Mouse (Mus musculus) liver, embryonic 13.5 days (tissue): Measurements from ENCODE around the gene Clic4. TPM values are rescaled to one million over a fixed set of nuclear protein-coding genes. Genes with fewer than 3 reads are reported as not detected.

Experiments used
- ATAC-seq: fragments of 200-750 bp; cut with Nextera tagmentation; 2 replicates; pipeline ENCODE4 v1.8.0; 2017; ENCODE audit warnings: low read depth, mild to moderate bottlenecking, moderate number of reproducible peaks, moderate library complexity
- DNase-seq: peaks from one replicate; pipeline ENCODE4 v3.0.0; 2022
- H3K27ac ChIP-seq: fragments of 300-500 bp; sonication (generic); 2 replicates; pipeline ENCODE4 v1.5.1; 2015; ENCODE audit warnings: moderate library complexity, mild to moderate bottlenecking, inconsistent platforms
- H3K27me3 ChIP-seq: fragments of 300-500 bp; sonication (generic); 2 replicates; pipeline ENCODE4 v1.6.1; 2015; ENCODE audit warnings: mild to moderate bottlenecking, inconsistent platforms
- H3K36me3 ChIP-seq: fragments of 300-500 bp; sonication (generic); 2 replicates; pipeline ENCODE4 v1.6.1; 2015; ENCODE audit warnings: mild to moderate bottlenecking, inconsistent platforms
- H3K4me1 ChIP-seq: fragments of 300-500 bp; sonication (generic); replicated peaks from 2 replicates; pipeline ENCODE4 v1.6.1; 2015; ENCODE audit warnings: inconsistent platforms
- H3K4me2 ChIP-seq: fragments of 300-500 bp; sonication (generic); 2 replicates; pipeline ENCODE4 v1.6.1; 2015; ENCODE audit warnings: inconsistent platforms, mild to moderate bottlenecking, moderate library complexity
- H3K4me3 ChIP-seq: fragments of 300-500 bp; sonication (generic); replicated peaks from 2 replicates; pipeline ENCODE4 v1.5.1; 2015; ENCODE audit warnings: mild to moderate bottlenecking, inconsistent platforms
- H3K9ac ChIP-seq: fragments of 300-500 bp; sonication (generic); 2 replicates; pipeline ENCODE4 v1.6.1; 2015; ENCODE audit warnings: mild to moderate bottlenecking, inconsistent platforms
- H3K9me3 ChIP-seq: fragments of 300-500 bp; sonication (generic); replicated peaks from 2 replicates; pipeline ENCODE4 v1.6.1; 2016; ENCODE audit warnings: inconsistent platforms
- WGBS: fragments of 180-500 bp; shearing (Covaris S2); methylation state at CpG from one replicate; pipeline ENCODE4 v1.1.7; 2015; ENCODE audit not compliant: insufficient replicate concordance; 5-methylcytosine and 5-hydroxymethylcytosine counted together
- polyA plus RNA-seq: library from polyadenylated mRNA; unstranded; fragments of >200 nt; fragmentation: Nextera tagmentation; extraction: Ambion mirVana; gene quantifications from 2 replicates; pipeline ENCODE4 v1.2.1, GENCODE M21; 2015

The Clic4 gene
- polyA plus RNA-seq, 1 experiment from 2014 or later, result 109 TPM

- Histone ChIP-seq H3K4me2 (peak overlapping the region; percentile 78; the same call in 1 of the 2 replicates), H3K36me3 (no peaks in the 10 kb centered on the region), H3K4me1 (peaks cover 34% of the 10 kb centered on the region), H3K9ac (no peak overlapping the region), H3K4me3 (no peak overlapping the region), H3K27ac (no peak overlapping the region), H3K27me3 (peaks cover 30% of the 10 kb centered on the region), H3K9me3 (no peaks in the 10 kb centered on the region)
- WGBS, result 44% methylated on average over 5 of the region's 5 CpGs
- DNase-seq, result no peak
- ATAC-seq, result no peak
Measured at GRCm38 (mm10) chr4:135205254-135205653, 67.4 kb downstream of the Clic4 start.

GRCm38 (mm10) chr4:135204666-135205065 lies 67.9 kb downstream of the Clic4 start:
- H3K4me2 ChIP-seq, result no peak overlapping the region
- H3K4me3 ChIP-seq, result no peak overlapping the region
- no peaks in the 10 kb centered on the region for H3K36me3 ChIP-seq
- ATAC-seq (no peak), DNase-seq (no peak)
- H3K4me1 ChIP-seq, result peaks cover 34% of the 10 kb centered on the region
- 48% methylated on average over 5 of the region's 5 CpGs for WGBS
- H3K9ac ChIP-seq, result no peak overlapping the region
- H3K27me3 ChIP-seq, result peaks cover 30% of the 10 kb centered on the region
- no peaks in the 10 kb centered on the region for H3K9me3 ChIP-seq
- no peak overlapping the region for H3K27ac ChIP-seq

GRCm38 (mm10) chr4:135203806-135204560 lies 68.6 kb downstream of the Clic4 start:
- Histone ChIP-seq H3K4me3 (peak overlapping the region; percentile 44), H3K9ac (peak overlapping the region; percentile 46; the same call in 1 of the 2 replicates), H3K36me3 (no peaks in the 10 kb centered on the region), H3K27ac (no peak overlapping the region), H3K4me1 (peaks cover 34% of the 10 kb centered on the region), H3K27me3 (peaks cover 30% of the 10 kb centered on the region), H3K9me3 (no peaks in the 10 kb centered on the region), H3K4me2 (peak overlapping the region; percentile 66)
- WGBS, result 21% methylated on average over 17 of the region's 17 CpGs
- DNase-seq (no peak), ATAC-seq (no peak)

GRCm38 (mm10) chr4:135203279-135203678 lies 69.3 kb downstream of the Clic4 start:
- peaks cover 30% of the 10 kb centered on the region for H3K27me3 ChIP-seq
- no peaks in the 10 kb centered on the region for H3K9me3 ChIP-seq
- peak overlapping the region; percentile 46; the same call in 1 of the 2 replicates for H3K9ac ChIP-seq
- H3K36me3 ChIP-seq, result no peaks in the 10 kb centered on the region
- DNase-seq, result no peak
- 3% methylated on average over 14 of the region's 14 CpGs for WGBS
- peak overlapping the region; percentile 66 for H3K4me2 ChIP-seq
- H3K4me1 ChIP-seq, result peaks cover 34% of the 10 kb centered on the region
- H3K4me3 ChIP-seq, result peak overlapping the region; percentile 44
- no peak overlapping the region for H3K27ac ChIP-seq
- no peak for ATAC-seq

- no peak for ATAC-seq
- no peak overlapping the region for H3K9ac ChIP-seq
- no peak overlapping the region for H3K4me3 ChIP-seq
- H3K4me1 ChIP-seq, result peaks cover 34% of the 10 kb centered on the region
- WGBS, result 83% methylated on average over 16 of the region's 16 CpGs
- H3K36me3 ChIP-seq, result no peaks in the 10 kb centered on the region
- H3K9me3 ChIP-seq, result no peaks in the 10 kb centered on the region
- no peak overlapping the region for H3K27ac ChIP-seq
- DNase-seq, result no peak
- no peak overlapping the region for H3K4me2 ChIP-seq
- H3K27me3 ChIP-seq, result peaks cover 36% of the 10 kb centered on the region
Measured at GRCm38 (mm10) chr4:135201771-135202170, 70.8 kb downstream of the Clic4 start.

GRCm38 (mm10) chr4:135197857-135198256 lies 74.8 kb downstream of the Clic4 start:
- Histone ChIP-seq H3K27me3 (peaks cover 15% of the 10 kb centered on the region; the same call in 1 of the 2 replicates), H3K4me2 (no peak overlapping the region), H3K27ac (no peak overlapping the region), H3K9ac (no peak overlapping the region), H3K4me1 (peaks cover 1% of the 10 kb centered on the region), H3K9me3 (no peaks in the 10 kb centered on the region), H3K36me3 (no peaks in the 10 kb centered on the region), H3K4me3 (no peak overlapping the region)
- DNase-seq (no peak), ATAC-seq (no peak)
- 71% methylated on average over 8 of the region's 8 CpGs for WGBS

- WGBS, result 44% methylated on average over 5 of the region's 5 CpGs
- no peak overlapping the region for H3K4me2 ChIP-seq
- no peak overlapping the region for H3K9ac ChIP-seq
- H3K27ac ChIP-seq, result no peak overlapping the region
- H3K9me3 ChIP-seq, result no peaks in the 10 kb centered on the region
- H3K4me3 ChIP-seq, result no peak overlapping the region
- no peaks in the 10 kb centered on the region for H3K36me3 ChIP-seq
- no peaks in the 10 kb centered on the region for H3K4me1 ChIP-seq
- peaks cover 18% of the 10 kb centered on the region; the same call in 1 of the 2 replicates for H3K27me3 ChIP-seq
- DNase-seq, result no peak
- ATAC-seq, result no peak
Measured at GRCm38 (mm10) chr4:135192841-135193240, 79.8 kb downstream of the Clic4 start.

- H3K4me1 ChIP-seq, result no peaks in the 10 kb centered on the region
- no peak for DNase-seq
- peaks cover 9% of the 10 kb centered on the region; the same call in 1 of the 2 replicates for H3K27me3 ChIP-seq
- no peak overlapping the region for H3K4me3 ChIP-seq
- no peak overlapping the region for H3K27ac ChIP-seq
- no peaks in the 10 kb centered on the region for H3K9me3 ChIP-seq
- H3K9ac ChIP-seq, result no peak overlapping the region
- no peak overlapping the region for H3K4me2 ChIP-seq
- H3K36me3 ChIP-seq, result no peaks in the 10 kb centered on the region
- 70% methylated on average over 11 of the region's 11 CpGs for WGBS
- ATAC-seq, result no peak
Measured at GRCm38 (mm10) chr4:135191604-135192003, 81.0 kb downstream of the Clic4 start.

GRCm38 (mm10) chr4:135191185-135191584 lies 81.4 kb downstream of the Clic4 start:
- 25% methylated on average over 1 of the region's 1 CpGs for WGBS
- Histone ChIP-seq H3K36me3 (no peaks in the 10 kb centered on the region), H3K27me3 (peaks cover 9% of the 10 kb centered on the region; the same call in 1 of the 2 replicates), H3K4me2 (no peak overlapping the region), H3K9ac (no peak overlapping the region), H3K4me3 (no peak overlapping the region), H3K4me1 (no peaks in the 10 kb centered on the region), H3K9me3 (no peaks in the 10 kb centered on the region), H3K27ac (no peak overlapping the region)
- DNase-seq, result no peak
- no peak for ATAC-seq

- DNase-seq (no peak), ATAC-seq (no peak)
- Histone ChIP-seq H3K27ac (no peak overlapping the region), H3K4me1 (no peaks in the 10 kb centered on the region), H3K9ac (no peak overlapping the region), H3K4me3 (no peak overlapping the region), H3K36me3 (no peaks in the 10 kb centered on the region), H3K4me2 (no peak overlapping the region), H3K27me3 (peaks cover 9% of the 10 kb centered on the region; the same call in 1 of the 2 replicates), H3K9me3 (no peaks in the 10 kb centered on the region)
- 79% methylated on average over 1 of the region's 1 CpGs for WGBS
Measured at GRCm38 (mm10) chr4:135190364-135190763, 82.2 kb downstream of the Clic4 start.

- Histone ChIP-seq H3K27ac (no peak overlapping the region), H3K4me1 (no peaks in the 10 kb centered on the region), H3K9me3 (no peaks in the 10 kb centered on the region), H3K4me2 (no peak overlapping the region), H3K9ac (no peak overlapping the region), H3K4me3 (no peak overlapping the region), H3K36me3 (no peaks in the 10 kb centered on the region), H3K27me3 (peaks cover 9% of the 10 kb centered on the region; the same call in 1 of the 2 replicates)
- ATAC-seq, result no peak
- 71% methylated on average over 12 of the region's 12 CpGs for WGBS
- DNase-seq, result no peak
Measured at GRCm38 (mm10) chr4:135189452-135190008, 83.1 kb downstream of the Clic4 start.
